Mouse (Mus musculus) ovary, postnatal 14 days (tissue): Measurements from ENCODE around the gene Apbb2.

Source experiments
- DNase-seq: peaks from one replicate; pipeline ENCODE4 v3.0.0; 2022; ENCODE audit warnings: low spot score

Gene Apbb2

DNA sequence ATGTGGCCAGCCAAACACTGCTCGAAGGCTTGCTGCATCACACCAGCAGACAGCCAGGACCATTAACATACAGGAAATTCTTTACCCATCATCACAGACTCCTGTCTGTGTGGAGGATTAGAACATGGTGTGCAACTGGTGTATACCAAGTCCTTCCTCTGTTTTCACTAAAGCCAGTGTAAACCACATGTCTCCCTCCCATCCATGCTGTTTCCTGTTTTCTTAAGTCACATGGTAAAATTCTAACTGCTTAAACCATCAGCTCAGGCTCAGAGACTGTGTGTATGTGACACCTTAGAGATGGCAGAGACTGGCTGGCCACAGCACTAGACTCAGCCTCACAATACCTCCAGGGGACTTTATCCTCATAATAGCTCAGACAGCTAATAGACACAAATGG lies 236.5 kb downstream of the Apbb2 start:
- DNase-seq = no peak

DNA sequence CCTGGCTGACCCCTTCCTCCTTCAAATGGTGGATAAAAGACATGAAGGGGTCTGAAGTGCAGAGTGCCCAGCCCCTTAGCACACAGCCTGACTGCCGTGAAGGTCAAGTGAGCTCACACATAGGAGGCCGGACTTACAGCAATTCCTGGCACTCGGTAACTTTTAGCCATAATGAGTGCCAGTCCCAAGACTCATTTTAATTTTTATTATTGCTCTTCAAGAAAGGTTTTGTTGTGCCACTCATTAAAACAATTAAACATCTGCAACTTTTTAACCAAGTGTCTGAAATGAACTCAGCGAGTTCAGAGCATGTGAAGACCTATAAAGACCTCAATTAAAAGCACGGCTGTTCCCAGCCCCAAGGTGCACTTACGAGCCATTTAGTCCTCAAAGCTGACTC lies 239.6 kb downstream of the Apbb2 start:
- DNase-seq = no peak

DNA sequence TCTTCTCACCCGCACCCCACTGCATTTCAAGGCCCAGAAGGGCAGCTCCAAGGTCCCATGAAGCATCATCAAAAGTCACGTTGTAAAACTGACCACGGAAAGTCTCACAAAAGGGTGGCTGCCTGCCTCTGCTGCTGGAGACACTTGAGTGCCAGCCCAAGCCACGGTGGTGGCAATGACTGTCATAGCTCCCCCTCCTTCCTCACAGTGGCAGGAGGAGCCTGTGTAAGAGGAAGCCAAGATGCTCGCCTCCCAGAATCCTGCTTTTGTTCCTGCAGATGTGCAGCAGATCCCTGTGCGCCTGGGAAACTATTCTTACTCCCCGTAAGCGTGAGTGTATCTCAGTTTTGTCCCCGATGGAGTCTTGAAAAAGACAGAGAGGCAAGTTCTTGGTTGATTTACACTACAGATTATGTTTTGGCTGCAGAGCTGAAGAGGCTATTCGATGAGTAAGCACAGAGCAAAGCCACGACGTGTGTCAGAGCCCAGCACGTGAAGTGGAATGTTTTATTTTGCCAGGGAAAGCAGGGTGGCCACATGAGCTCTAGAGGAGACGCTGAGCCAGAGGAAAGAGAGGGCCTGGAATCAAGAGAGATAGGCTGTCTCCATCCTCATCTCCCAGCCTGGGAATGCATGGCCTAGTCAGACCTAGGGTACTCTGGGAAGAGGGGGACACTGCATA lies 241.9 kb downstream of the Apbb2 start:
- no peak for DNase-seq

DNA sequence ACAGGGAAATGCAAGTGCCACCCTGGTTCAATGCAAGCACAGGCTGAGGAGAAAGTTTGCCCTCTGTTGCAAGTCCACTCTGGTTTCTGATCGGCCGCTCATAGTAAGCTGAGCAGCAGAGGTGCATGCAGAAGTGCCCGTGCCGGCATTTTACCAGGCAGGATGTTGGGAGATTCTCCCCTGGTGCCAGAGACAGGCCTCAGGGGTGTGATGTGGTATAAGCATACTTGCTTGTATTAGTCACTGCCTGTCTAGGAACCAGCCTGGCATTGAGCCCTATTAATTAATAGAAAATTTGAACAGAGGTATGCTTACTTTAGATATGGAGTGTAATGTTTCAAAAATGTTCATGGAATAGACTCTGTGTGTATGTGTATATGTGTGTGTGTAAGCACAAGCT lies 244.2 kb downstream of the Apbb2 start:
- DNase-seq = no peak

DNA sequence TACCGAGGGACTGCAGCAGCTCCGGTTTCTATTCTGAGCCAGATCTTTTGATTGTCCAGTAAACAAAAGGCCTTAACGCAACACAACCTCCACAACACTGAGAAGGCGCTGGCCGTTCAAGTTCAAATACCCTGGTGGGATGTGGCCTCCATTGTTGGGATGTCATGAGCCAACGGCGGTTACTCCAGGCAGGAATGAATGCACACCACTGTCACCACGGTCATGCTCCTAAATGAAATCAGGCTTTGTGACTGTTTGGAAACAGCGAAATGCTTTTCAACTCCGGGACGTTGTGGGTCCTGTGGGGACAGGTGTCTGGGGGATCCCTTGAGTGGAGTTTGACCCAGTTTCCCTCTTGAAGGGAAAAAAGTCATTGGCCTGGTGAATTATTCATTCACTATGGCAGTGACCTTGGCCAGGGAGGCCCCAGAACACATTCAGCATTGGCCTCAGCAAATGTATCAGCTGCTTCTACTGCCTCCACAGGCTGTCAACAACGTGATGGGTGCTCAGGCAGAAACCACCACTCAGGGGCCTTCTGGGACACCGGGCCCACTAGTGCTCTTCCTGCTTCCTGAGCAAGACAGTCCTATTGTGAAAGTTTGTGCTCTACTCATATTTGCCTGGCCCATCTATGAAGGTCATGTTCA lies 244.9 kb downstream of the Apbb2 start:
- DNase-seq = no peak

DNA sequence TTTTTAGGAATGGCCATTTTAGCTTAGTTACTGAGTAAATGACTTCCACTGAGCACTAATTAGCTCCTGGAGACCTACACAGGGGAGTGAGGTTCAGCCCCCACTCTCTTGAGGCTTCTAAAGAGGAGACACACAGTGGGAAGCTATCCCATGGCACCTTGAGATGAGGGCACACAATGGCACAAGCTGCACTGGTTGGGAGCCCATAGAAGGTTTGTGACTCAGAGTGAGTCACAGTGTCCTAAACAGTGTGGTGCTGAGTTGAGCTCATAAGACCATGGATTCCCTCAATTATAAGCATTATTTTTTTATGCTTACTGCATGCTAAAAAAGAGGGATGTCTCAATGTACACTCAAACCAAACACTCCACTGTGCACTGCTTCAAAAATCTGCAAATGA lies 247.5 kb downstream of the Apbb2 start:
- no peak for DNase-seq

DNA sequence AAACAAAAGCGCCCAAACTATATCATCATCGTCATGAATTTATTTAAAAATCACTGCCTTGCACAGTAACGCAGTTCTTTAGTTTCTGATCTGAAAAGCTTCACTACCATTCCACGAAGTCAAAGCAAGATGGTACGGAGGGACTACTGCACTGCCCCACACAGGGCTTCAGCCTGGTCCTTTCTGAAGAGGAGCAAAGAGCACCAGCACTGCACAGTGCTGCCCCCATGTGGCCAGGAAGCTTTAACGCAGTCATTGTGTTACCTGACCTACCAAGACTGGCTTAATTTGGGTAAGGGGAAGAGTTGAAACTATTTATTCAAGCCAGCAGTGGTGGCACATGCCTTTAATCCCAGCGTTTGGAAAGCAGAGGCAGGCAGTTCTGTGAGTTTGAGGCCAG lies 249.6 kb downstream of the Apbb2 start:
- DNase-seq = peak; percentile 34

DNA sequence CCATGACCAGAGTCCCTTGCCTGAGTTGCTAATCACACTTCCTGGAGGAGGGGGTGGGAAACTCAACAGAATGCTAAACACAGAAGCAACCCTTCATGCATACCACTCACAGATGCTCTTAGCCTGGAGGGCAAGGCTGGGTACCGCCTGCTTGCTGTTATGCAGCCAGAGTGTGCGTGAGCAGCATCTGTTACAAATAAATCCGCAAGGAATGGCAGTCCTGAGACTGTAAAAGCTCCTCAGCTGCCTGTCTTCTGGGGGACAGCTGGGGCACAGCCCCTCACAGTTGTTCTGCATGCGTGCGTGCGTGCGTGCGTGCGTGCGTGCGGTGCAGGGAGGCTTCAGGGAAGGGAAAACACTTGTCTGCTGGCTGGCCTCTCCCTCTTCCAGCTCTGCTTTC lies 250.9 kb downstream of the Apbb2 start:
- no peak for DNase-seq

DNA sequence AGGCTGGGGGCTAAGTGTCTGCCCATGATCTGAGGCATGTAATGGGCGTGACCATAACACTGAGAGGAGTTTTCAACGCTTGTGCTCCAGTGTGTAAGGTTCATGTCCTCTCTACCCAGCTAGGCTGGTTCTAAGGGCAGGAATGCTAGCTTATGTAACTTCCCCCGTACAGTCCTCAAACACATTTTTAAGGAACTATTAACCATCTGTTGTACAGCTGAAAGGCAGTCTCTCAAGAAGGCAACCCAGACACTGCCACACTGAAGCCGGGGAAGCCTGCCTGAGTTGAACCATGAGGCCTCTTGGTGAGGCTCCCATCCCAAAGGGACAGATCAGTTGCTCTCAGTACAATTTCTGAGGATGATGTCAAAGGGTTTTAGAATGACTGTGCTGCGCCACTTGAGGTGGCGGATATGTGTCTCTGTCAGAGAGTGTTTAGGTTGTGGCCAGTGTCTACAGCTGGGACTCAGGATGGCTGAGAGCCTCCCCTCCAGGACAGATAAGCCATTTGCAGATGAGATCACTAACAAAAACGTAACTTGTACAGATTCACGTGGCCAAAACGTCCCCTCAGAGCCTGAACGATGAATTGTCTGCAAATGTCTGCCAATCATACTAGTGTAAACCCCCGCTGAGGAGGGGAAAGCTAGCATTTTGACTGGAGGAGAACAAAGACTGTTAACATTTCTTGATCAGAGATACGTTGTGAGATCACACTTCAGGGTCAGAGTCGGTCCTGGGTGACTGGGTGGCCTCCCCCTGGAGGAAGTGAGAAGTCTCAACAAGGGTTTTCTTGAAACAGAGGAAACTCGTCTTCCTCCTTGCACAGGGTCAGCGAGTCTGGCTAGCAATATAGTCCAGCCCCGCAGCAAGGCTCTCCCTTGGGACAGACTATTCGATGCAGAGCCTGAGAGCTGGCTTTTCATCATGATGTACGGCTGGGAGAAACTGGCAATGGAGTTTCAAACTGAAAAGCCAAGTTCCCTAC lies 255.0 kb downstream of the Apbb2 start:
- no peak for DNase-seq

DNA sequence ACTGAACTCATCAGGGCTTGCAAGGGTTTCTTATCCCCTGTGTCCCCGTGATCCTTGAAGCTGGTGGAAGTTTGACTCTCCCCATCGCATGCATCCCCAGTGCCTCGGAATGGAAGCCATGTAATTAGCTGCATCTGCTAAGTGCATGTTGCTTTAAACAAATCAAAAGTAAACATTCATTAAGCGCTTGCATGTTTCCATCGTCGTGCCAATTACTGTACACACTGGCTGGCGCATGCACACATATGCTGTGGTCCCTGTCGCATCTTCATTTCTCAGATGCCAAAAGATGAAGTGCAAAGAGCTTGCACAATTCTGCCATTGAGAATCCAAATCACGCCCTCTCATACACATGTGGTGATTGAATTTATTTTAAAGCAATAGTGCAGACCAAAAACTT lies 257.8 kb downstream of the Apbb2 start:
- DNase-seq = no peak

DNA sequence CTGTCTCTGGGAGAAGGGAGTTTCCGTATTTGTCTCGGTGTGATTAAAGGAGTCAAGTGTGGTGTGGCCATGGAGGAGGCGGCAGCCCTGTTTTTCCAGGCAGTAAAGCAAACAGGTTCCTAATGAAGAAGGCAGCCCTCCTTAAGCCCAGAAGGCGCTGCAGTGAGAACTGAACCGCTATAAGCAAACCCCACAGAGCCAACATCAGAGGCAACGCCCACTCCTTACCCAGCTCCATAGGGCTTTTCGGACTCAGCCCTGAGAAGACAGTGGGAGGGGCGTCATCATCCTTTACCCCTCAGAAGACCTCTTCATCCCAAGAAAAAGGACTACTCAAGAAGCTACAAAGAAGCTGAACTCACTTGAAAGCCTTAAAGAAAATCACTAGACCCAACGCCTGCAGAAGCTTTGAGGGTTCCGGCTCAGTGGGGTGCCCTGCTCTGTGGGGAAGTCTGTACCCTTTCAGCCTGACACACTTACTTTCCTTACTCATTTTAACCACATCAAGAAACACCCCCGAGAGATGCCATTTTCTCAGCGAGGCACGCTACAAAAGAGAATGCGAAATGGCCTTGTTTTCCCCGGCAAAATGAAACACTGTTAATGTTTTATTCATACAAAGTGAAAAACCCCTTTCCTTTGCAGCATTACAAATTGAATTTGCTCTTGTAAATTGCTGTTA lies 258.7 kb downstream of the Apbb2 start:
- DNase-seq = no peak

DNA sequence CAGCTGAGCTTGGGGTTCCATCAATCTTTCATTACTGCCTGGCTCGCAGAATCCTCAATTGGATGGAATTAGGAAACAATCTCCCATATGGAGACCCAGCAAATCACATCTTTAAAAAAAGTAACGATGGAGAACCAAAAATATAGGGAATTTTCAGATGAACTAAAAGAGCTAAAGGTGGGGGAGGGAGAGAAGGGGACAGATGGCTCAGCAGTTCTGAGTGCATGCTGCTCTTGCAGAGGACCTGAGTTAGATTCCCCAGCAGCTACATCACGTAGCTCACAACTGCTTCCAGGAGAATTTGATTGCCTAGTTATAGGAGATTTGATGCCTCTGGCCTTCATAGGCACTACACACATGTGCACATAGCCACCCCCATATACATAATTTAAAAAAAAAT lies 263.4 kb downstream of the Apbb2 start:
- DNase-seq = no peak

DNA sequence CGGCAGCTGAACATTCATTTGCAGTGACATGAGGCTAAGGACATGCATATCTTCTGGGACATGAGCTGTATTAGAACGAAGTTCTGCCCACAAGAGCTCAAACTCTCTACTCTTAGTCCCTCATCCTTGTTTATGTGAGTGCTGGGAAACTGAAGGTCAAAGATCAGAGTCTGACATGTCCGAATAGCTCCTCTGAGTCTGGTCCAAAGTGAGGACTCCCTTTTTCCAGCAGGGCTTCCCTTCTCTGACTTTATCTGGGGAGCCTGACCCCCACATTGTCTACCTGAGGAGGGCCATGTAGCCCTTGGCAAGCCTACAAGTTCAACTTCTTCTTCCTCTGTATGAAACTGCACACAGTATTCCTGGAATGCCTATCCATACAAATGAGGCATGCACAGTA lies 264.7 kb downstream of the Apbb2 start:
- DNase-seq = no peak

DNA sequence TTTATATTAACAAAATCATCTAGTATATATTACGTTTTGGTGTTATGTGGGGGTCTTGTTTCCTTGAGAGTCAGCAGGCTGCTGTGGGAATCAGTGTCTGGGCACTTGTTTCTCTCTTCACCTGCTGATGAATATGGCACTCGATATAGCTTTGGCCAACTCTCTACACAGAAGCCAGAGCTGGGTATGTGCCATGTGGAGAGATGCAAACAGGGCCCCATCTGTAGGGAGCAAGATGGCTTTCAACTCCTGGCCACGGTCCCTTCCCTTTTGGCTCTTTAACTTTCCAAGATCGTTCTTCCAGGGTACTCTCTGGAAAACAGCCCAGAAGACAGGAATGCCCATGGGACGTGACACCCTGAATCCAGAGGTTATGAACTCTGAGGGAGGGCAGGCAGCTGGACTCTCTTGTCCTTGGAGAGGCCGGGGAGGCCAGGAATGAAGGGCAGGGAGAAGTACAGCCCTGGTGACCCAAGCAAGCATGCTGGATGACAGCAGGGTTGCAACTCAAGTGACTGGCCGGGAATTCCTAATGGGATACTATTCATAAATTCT lies 266.7 kb downstream of the Apbb2 start:
- no peak for DNase-seq

DNA sequence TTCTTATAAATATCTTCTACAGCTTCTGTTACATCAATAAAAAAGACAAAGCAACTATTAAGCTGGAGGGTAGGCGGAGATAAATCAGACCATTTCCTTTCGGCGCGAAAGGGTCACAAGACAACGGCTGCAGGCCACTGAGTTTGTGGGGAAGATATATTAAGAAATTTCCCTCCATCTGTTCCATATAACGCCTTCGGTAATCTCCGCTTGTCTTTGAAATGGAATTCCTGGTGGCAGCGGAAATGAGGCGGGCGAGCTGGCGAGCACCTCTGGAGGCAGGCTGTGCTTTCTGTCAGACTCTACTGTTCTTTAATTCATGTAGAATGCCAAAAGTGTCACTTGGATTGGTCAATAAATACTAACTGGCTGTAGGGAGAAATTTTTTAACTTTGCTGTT lies 267.5 kb downstream of the Apbb2 start:
- no peak for DNase-seq

DNA sequence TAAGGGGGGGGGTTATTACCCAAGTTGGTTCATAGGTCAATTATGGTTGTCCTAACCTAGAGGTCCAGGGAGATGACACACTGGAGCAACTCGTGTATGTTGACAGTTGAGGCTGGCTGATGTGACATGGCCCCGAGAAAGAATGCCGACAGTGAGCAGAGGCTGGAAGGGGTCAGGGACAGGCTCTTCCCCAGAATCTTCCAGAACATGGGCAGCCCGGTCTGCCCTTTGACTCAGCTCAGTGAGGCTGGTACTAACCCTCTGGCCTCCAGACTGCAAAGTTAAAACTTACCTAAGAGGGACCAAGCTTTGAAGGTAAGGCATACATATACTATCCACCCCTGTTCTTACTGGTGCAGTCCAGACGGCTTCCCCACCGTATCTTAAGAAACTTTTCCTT lies 268.0 kb downstream of the Apbb2 start:
- no peak for DNase-seq

DNA sequence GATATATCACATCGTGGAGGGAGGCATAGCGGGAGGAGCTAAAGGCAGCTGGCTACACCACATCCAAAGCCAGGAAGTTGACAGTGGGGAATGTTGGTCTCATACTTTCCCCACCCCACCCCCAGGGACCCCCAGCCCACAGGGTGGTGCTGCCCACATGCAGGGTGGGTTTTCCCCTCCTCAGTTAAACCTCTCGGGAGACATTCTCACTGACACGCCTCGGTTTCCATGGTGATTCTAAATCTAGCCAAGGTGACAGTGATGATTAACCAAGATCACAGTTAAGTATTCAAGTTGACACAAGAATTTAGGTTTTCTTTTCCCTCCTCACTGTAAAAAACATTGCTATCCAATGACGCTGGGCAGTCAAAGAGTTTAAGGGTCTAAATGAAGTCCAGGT lies 270.2 kb downstream of the Apbb2 start:
- no peak for DNase-seq

DNA sequence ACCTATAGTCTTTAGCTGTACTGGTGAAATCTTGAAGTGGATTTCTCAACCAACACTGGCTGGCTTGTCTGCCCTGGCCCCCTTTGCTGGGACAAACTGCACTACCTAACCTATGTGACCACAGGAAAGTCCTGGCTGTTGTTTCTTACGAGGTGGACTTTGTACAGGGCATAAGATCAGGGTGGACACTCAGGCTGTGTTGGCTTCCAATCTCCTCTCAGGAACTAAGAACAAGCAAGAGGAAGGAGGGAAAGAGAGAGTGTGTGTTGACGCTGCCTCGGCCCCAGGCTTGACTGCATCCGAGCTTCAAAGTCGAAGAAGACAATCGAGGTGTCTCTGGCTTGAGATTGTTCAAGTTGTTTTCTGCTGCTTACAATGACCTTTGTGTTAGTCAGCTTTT lies 271.8 kb downstream of the Apbb2 start:
- no peak for DNase-seq

DNA sequence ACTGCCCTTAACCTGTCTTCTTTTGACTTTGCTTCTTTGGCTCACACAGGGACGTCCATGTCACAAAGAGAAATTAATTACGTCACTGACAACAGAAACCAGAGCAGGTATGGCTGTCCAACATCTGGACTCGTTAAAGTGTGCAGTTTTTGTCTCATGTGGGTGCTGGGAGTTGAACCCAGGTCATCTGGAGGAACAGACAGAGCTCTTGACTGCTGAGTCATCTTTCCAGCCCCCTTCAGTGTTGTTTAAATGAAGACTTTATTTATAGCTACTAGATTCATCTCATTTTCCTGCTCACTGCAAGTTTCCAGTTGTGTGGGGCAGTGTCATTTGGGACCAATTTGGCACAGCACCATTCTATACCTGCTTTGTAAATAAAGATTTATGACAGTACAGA lies 273.4 kb downstream of the Apbb2 start:
- no peak for DNase-seq

DNA sequence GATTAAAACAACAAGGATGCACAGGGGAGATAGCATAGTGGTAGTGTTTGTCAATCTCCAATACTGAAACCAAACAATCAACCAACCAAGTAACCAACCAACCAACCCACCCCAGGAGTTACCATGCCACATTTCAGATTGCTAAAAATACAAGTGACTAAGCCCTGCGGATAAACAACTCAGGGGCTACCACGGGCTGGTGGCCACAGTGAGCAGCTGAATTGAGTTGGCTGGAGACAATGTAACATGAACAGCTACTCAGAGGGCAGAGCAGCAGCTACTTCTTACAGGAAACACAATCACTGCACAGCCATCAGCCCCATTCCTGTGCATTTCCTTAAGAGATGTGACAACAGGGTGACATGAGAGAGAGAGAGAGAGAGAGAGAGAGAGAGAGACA lies 274.4 kb downstream of the Apbb2 start:
- no peak for DNase-seq

DNA sequence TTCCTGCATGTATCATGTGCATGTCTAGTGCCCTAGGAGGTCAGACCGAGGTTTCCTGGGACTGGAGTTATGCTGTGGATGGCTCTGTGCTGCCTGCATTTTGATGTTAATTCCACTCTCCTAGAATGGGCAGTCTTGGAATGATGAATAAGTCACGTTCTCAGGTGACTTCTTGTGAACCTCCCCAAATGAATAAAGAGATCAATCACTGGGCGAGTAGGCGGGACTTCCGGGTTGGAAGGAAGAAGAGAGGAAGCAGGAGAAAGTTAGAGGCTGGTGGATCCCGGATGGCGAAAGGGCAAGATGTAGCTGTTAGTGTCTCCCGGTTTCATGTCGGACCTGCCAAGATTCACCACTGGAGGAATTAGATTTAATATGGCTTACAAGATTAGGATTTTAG lies 276.3 kb downstream of the Apbb2 start:
- no peak for DNase-seq

DNA sequence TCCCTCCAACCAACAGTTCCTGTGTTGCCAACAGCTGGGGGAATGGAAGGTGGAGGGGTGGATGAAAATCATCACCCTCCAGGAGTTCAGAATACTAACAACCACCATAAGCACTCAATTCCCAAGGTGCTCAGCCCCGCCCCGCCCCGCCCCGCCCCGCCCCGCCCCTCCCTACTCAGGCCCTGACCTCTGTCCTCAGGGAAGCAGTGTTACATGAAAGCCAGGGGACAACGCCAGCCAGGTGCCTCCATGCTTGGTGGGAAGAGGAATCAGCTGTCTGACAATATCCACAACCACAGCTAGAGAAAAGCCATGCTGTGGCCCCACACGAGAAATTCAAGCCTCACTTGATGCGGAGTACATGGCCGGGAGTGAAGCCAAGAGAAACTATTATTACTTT lies 276.7 kb downstream of the Apbb2 start:
- DNase-seq = no peak
